Mouse (Mus musculus) lung, adult 2 months (tissue): ENCODE measurements at regions not wholly inside any gene's neighbourhood (a gene's known extent, or its start where the extent isn't known, plus 50 kb on each side); places are given as distances from the start of the nearest gene placed in this dataset.

Source experiments
- CTCF ChIP-seq: fragments of 200-500 bp; IDR thresholded peaks from 2 replicates; pipeline ENCODE4 v1.5.1; 2011; ENCODE audit warnings: mild to moderate bottlenecking, low read length, control low read depth; ENCODE audit not compliant: insufficient read depth
- POLR2A ChIP-seq: fragments of 200-500 bp; IDR thresholded peaks from 2 replicates; pipeline ENCODE4 v1.6.1; 2011; ENCODE audit warnings: low read depth, mild to moderate bottlenecking, control low read depth, low read length, borderline replicate concordance; ENCODE audit errors: extremely low read depth

- TF ChIP-seq POLR2A, result no peak
- no peak for TF ChIP-seq CTCF
Observed at GRCm38 (mm10) chr3:147063578-147064442, 211.6 kb downstream of the Ttll7 start.
